Mouse (Mus musculus): ENCODE results near the gene Prg3.

The Prg3 gene

GRCm38 (mm10) chr2:84980188-84980587 lies 7.8 kb upstream of the Prg3 start, which contains the start of gene Prg2:
Gene Prg2 (plus strand): TSS chr2:84980461.
- no peak for DNase-seq (ENCODE audit: low read depth in 1 of 2, low spot score in 2 of 2)

GRCm38 (mm10) chr2:84996376-84996775 lies 8.4 kb downstream of the Prg3 start:
- DNase-seq (ENCODE audit: low read depth in 1 of 2, low spot score in 2 of 2) = no peak

- DNase-seq (ENCODE audit: low read depth in 1 of 2, low spot score in 2 of 2) = no peak
Measured at GRCm38 (mm10) chr2:84999486-85000181, 11.6 kb downstream of the Prg3 start.

GRCm38 (mm10) chr2:85001497-85001896 lies 13.5 kb downstream of the Prg3 start:
- no peak for DNase-seq (ENCODE audit: low read depth in 1 of 2, low spot score in 2 of 2)

GRCm38 (mm10) chr2:85002575-85002974 lies 14.6 kb downstream of the Prg3 start:
- DNase-seq (ENCODE audit: low read depth in 1 of 2, low spot score in 2 of 2) = no peak

GRCm38 (mm10) chr2:85004341-85004740 lies 16.3 kb downstream of the Prg3 start:
- DNase-seq (ENCODE audit: low read depth in 1 of 2, low spot score in 2 of 2) = no peak

GRCm38 (mm10) chr2:85006600-85006999 lies 18.6 kb downstream of the Prg3 start:
- DNase-seq (ENCODE audit: low read depth in 1 of 2, low spot score in 2 of 2) = no peak

- DNase-seq (ENCODE audit: low read depth in 1 of 2, low spot score in 2 of 2) = no peak
Measured at GRCm38 (mm10) chr2:85007729-85008128, 19.7 kb downstream of the Prg3 start.

- DNase-seq (ENCODE audit: low read depth in 1 of 2, low spot score in 2 of 2) = no peak
Measured at GRCm38 (mm10) chr2:85009212-85009611, 21.2 kb downstream of the Prg3 start.

GRCm38 (mm10) chr2:85011906-85012604 lies 24.0 kb downstream of the Prg3 start:
- no peak for DNase-seq (ENCODE audit: low read depth in 1 of 2, low spot score in 2 of 2)

- DNase-seq (ENCODE audit: low read depth in 1 of 2, low spot score in 2 of 2) = no peak
Measured at GRCm38 (mm10) chr2:85012679-85013078, 24.7 kb downstream of the Prg3 start.

GRCm38 (mm10) chr2:85013826-85014587 lies 26.0 kb downstream of the Prg3 start:
- no peak for DNase-seq (ENCODE audit: low read depth in 1 of 2, low spot score in 2 of 2)

GRCm38 (mm10) chr2:85014588-85014982 lies 26.6 kb downstream of the Prg3 start:
- DNase-seq (ENCODE audit: low read depth in 1 of 2, low spot score in 2 of 2) = no peak

GRCm38 (mm10) chr2:85022043-85022442 lies 34.0 kb downstream of the Prg3 start:
- no peak for DNase-seq (ENCODE audit: low read depth in 1 of 2, low spot score in 2 of 2)

- no peak for DNase-seq (ENCODE audit: low read depth in 1 of 2, low spot score in 2 of 2)
Measured at GRCm38 (mm10) chr2:85026178-85026577, 38.2 kb downstream of the Prg3 start.

- DNase-seq (ENCODE audit: low read depth in 1 of 2, low spot score in 2 of 2) = no peak
Measured at GRCm38 (mm10) chr2:85027281-85027680, 39.3 kb downstream of the Prg3 start.

GRCm38 (mm10) chr2:85029897-85030296 lies 41.9 kb downstream of the Prg3 start:
- DNase-seq (ENCODE audit: low read depth in 1 of 2, low spot score in 2 of 2) = no peak

- no peak for DNase-seq (ENCODE audit: low read depth in 1 of 2, low spot score in 2 of 2)
Measured at GRCm38 (mm10) chr2:85030989-85031388, 43.0 kb downstream of the Prg3 start.

GRCm38 (mm10) chr2:85033121-85033520 lies 45.1 kb downstream of the Prg3 start:
- DNase-seq (ENCODE audit: low read depth in 1 of 2, low spot score in 2 of 2) = no peak

- DNase-seq (ENCODE audit: low read depth in 1 of 2, low spot score in 2 of 2) = no peak
Measured at GRCm38 (mm10) chr2:85034169-85034568, 46.2 kb downstream of the Prg3 start.

GRCm38 (mm10) chr2:85036507-85037046 lies 48.6 kb downstream of the Prg3 start:
- no peak for DNase-seq (ENCODE audit: low read depth in 1 of 2, low spot score in 2 of 2)
